Mouse (Mus musculus): ENCODE results near the gene Nova1. TPM values are rescaled to one million over a fixed set of nuclear protein-coding genes. Genes with fewer than 3 reads are reported as not detected.

Gene Nova1
- total RNA-seq, 1 experiment from 2014 or later = 5.0 TPM

- no peak for ATAC-seq (replicated peaks in 1 of 2; ENCODE audit: insufficient read depth in 1 of 2, low FRiP score in 2 of 2, low TSS enrichment in 1 of 2, low read depth in 1 of 2, poor library complexity in 2 of 2, severe bottlenecking in 2 of 2)
These were observed 99.7 kb downstream of the Nova1 start for GRCm38 (mm10) chr12:46719076-46719475.

GRCm38 (mm10) chr12:46710094-46710493, 108.6 kb downstream of the Nova1 start:
- ATAC-seq (replicated peaks in 1 of 2; ENCODE audit: insufficient read depth in 1 of 2, low FRiP score in 2 of 2, low TSS enrichment in 1 of 2, low read depth in 1 of 2, poor library complexity in 2 of 2, severe bottlenecking in 2 of 2) = no peak

GRCm38 (mm10) chr12:46709475-46709874, 109.3 kb downstream of the Nova1 start:
- no peak for ATAC-seq (replicated peaks in 1 of 2; ENCODE audit: insufficient read depth in 1 of 2, low FRiP score in 2 of 2, low TSS enrichment in 1 of 2, low read depth in 1 of 2, poor library complexity in 2 of 2, severe bottlenecking in 2 of 2)

GRCm38 (mm10) chr12:46700202-46700601, 118.5 kb downstream of the Nova1 start:
- no peak for ATAC-seq (replicated peaks in 1 of 2; ENCODE audit: insufficient read depth in 1 of 2, low FRiP score in 2 of 2, low TSS enrichment in 1 of 2, low read depth in 1 of 2, poor library complexity in 2 of 2, severe bottlenecking in 2 of 2)

GRCm38 (mm10) chr12:46676341-46676740, 142.4 kb downstream of the Nova1 start:
- no peak for ATAC-seq (replicated peaks in 1 of 2; ENCODE audit: insufficient read depth in 1 of 2, low FRiP score in 2 of 2, low TSS enrichment in 1 of 2, low read depth in 1 of 2, poor library complexity in 2 of 2, severe bottlenecking in 2 of 2)

- no peak for ATAC-seq (replicated peaks in 1 of 2; ENCODE audit: insufficient read depth in 1 of 2, low FRiP score in 2 of 2, low TSS enrichment in 1 of 2, low read depth in 1 of 2, poor library complexity in 2 of 2, severe bottlenecking in 2 of 2)
These were observed 152.0 kb downstream of the Nova1 start for GRCm38 (mm10) chr12:46666706-46667105.

GRCm38 (mm10) chr12:46646139-46646611, 172.6 kb downstream of the Nova1 start:
- ATAC-seq (replicated peaks in 1 of 2; ENCODE audit: insufficient read depth in 1 of 2, low FRiP score in 2 of 2, low TSS enrichment in 1 of 2, low read depth in 1 of 2, poor library complexity in 2 of 2, severe bottlenecking in 2 of 2) = no peak

- ATAC-seq (replicated peaks in 1 of 2; ENCODE audit: insufficient read depth in 1 of 2, low FRiP score in 2 of 2, low TSS enrichment in 1 of 2, low read depth in 1 of 2, poor library complexity in 2 of 2, severe bottlenecking in 2 of 2) = no peak
These were observed 173.3 kb downstream of the Nova1 start for GRCm38 (mm10) chr12:46645365-46645962.

Measured in hematopoietic stem cell, adult 5-6 weeks (primary cell).